Mouse (Mus musculus) MEL (cell line): Measurements from ENCODE around the gene Clec4n. TPM values are rescaled to one million over a fixed set of nuclear protein-coding genes. Genes with fewer than 3 reads are reported as not detected.

Experiments
- DNase-seq: peaks from one replicate; pipeline ENCODE4 v3.0.0; 2011; ENCODE audit warnings: low read depth, low spot score
- H3K27ac ChIP-seq: 2 replicates; pipeline ENCODE4 v1.5.1; 2012; ENCODE audit warnings: low read depth, mild to moderate bottlenecking, control low read depth, low read length, moderate library complexity; ENCODE audit not compliant: control insufficient read depth
- H3K27me3 ChIP-seq, 2 experiments: fragments of 150-350 bp in 1 of 2; sonication (generic) in 1 of 2; 2 replicates each; pipeline ENCODE4 v1.6.1; 2012; ENCODE audit warnings: low read length in 2 of 2, mild to moderate bottlenecking in 2 of 2, improper control_type of control experiment in 1 of 2, moderate library complexity in 1 of 2; ENCODE audit not compliant: insufficient read depth in 2 of 2, control insufficient read depth in 1 of 2
- H3K36me3 ChIP-seq, 2 experiments: 2 replicates each; pipeline ENCODE4 v1.6.1; 2012 to 2014; ENCODE audit warnings: low read length in 2 of 2, improper control_type of control experiment in 1 of 2, inconsistent platforms in 1 of 2, mild to moderate bottlenecking in 1 of 2; ENCODE audit not compliant: insufficient read depth in 2 of 2, control insufficient read depth in 1 of 2
- H3K4me1 ChIP-seq, 2 experiments: fragments of 150-350 bp in 1 of 2; sonication (generic) in 1 of 2; 2 replicates each; pipeline ENCODE4 v1.6.1; 2012; ENCODE audit warnings: low read length in 2 of 2, improper control_type of control experiment in 1 of 2, mild to moderate bottlenecking in 1 of 2; ENCODE audit not compliant: insufficient read depth in 2 of 2, control insufficient read depth in 1 of 2
- H3K4me3 ChIP-seq, 2 experiments: fragments of 150-350 bp in 1 of 2; sonication (generic) in 1 of 2; 2 replicates each; pipeline ENCODE4 v1.5.1; 2012; ENCODE audit warnings: low read depth in 2 of 2, low read length in 2 of 2, mild to moderate bottlenecking in 2 of 2, moderate library complexity in 2 of 2, control low read depth in 1 of 2, improper control_type of control experiment in 1 of 2; ENCODE audit not compliant: control insufficient read depth in 1 of 2, insufficient read depth in 1 of 2
- H3K79me2 ChIP-seq: 2 replicates; pipeline ENCODE4 v1.6.1; 2012; ENCODE audit warnings: mild to moderate bottlenecking, low read length, moderate library complexity; ENCODE audit not compliant: control insufficient read depth, poor library complexity, insufficient read depth
- H3K9ac ChIP-seq: 2 replicates; pipeline ENCODE4 v1.6.1; 2012; ENCODE audit warnings: low read depth, mild to moderate bottlenecking, control low read depth, low read length, moderate library complexity; ENCODE audit not compliant: control insufficient read depth, poor library complexity, severe bottlenecking
- H3K9me3 ChIP-seq: fragments of 150-350 bp; sonication (generic); replicated peaks from 2 replicates; pipeline ENCODE4 v1.6.1; 2012; ENCODE audit warnings: mild to moderate bottlenecking, low read length, improper control_type of control experiment, moderate library complexity; ENCODE audit not compliant: insufficient read depth
- GATA1 ChIP-seq: IDR thresholded peaks from 2 replicates; pipeline ENCODE4 v1.6.1; 2011; ENCODE audit warnings: low read depth, low read length, improper control_type of control experiment
- HCFC1 ChIP-seq: IDR thresholded peaks from 2 replicates; pipeline ENCODE4 v1.6.1; 2012; ENCODE audit warnings: low read depth, mild to moderate bottlenecking, inconsistent platforms, low read length, improper control_type of control experiment, moderate library complexity
- KAT2A ChIP-seq: conservative IDR thresholded peaks from 2 replicates; pipeline ENCODE4 v1.6.1; 2012; ENCODE audit warnings: low read depth, low read length, improper control_type of control experiment, inconsistent platforms
- MAFK ChIP-seq: IDR thresholded peaks from 2 replicates; pipeline ENCODE4 v1.6.1; 2011; ENCODE audit warnings: low read depth, mild to moderate bottlenecking, low read length, improper control_type of control experiment, borderline replicate concordance
- MAX ChIP-seq: IDR thresholded peaks from 2 replicates; pipeline ENCODE4 v1.6.1; 2011; ENCODE audit warnings: low read length, improper control_type of control experiment
- MEF2A ChIP-seq: IDR thresholded peaks from 2 replicates; pipeline ENCODE4 v1.6.1; 2014; ENCODE audit warnings: low read depth, mild to moderate bottlenecking, inconsistent platforms, low read length, improper control_type of control experiment; ENCODE audit not compliant: poor library complexity, insufficient replicate concordance, severe bottlenecking; ENCODE audit errors: extremely low read depth
- MXI1 ChIP-seq: IDR thresholded peaks from 2 replicates; pipeline ENCODE4 v1.6.1; 2011; ENCODE audit warnings: mild to moderate bottlenecking, low read depth, low read length, improper control_type of control experiment
- NRF1 ChIP-seq: IDR thresholded peaks from 2 replicates; pipeline ENCODE4 v1.6.1; 2014; ENCODE audit warnings: low read depth, mild to moderate bottlenecking, inconsistent platforms, low read length, improper control_type of control experiment, moderate library complexity; ENCODE audit not compliant: poor library complexity, insufficient read depth, severe bottlenecking
- POLR2AphosphoS5 ChIP-seq: IDR thresholded peaks from 2 replicates; pipeline ENCODE4 v1.6.1; 2012; ENCODE audit warnings: low read depth, borderline replicate concordance, mild to moderate bottlenecking, inconsistent platforms, low read length, moderate library complexity, mixed read lengths
- TAL1 ChIP-seq: IDR thresholded peaks from 2 replicates; pipeline ENCODE4 v1.6.1; 2012; ENCODE audit warnings: mild to moderate bottlenecking, inconsistent platforms, low read length, moderate library complexity, mixed read lengths
- TBP ChIP-seq: IDR thresholded peaks from 2 replicates; pipeline ENCODE4 v1.8.0; 2011; ENCODE audit warnings: low read depth, low read length, improper control_type of control experiment
- TCF12 ChIP-seq: IDR thresholded peaks from 2 replicates; pipeline ENCODE4 v1.6.1; 2014; ENCODE audit warnings: low read depth, mild to moderate bottlenecking, inconsistent platforms, low read length, improper control_type of control experiment, moderate library complexity
- UBTF ChIP-seq: IDR thresholded peaks from 2 replicates; pipeline ENCODE4 v1.6.1; 2012; ENCODE audit warnings: low read depth, mild to moderate bottlenecking, inconsistent platforms, low read length, improper control_type of control experiment, moderate library complexity, borderline replicate concordance; ENCODE audit not compliant: insufficient read depth
- USF2 ChIP-seq, 2 experiments: IDR thresholded peaks; 2 replicates each; pipeline ENCODE4 v1.6.1; 2011 to 2012; ENCODE audit warnings: improper control_type of control experiment in 2 of 2, low read length in 2 of 2, borderline replicate concordance in 1 of 2, inconsistent platforms in 1 of 2, low read depth in 1 of 2, mild to moderate bottlenecking in 1 of 2; ENCODE audit not compliant: insufficient read depth in 1 of 2
- polyA plus RNA-seq, 2 experiments: library from polyadenylated mRNA; stranded (reverse) in 1 of 2; unstranded in 1 of 2; fragments of >175 nt in 1 of 2; fragments of >200 nt in 1 of 2; gene quantifications; 2 replicates each; pipeline versions ENCODE4 v1.2.1 to v1.2.4; 2012; ENCODE audit warnings: low replicate concordance in 2 of 2, low read depth in 1 of 2; ENCODE audit not compliant: insufficient read length in 2 of 2, insufficient read depth in 1 of 2, missing spikeins in 1 of 2
- total RNA-seq: library from RNA; depleted of rRNA; stranded (reverse); fragments of 300-350 nt; gene quantifications from 2 replicates; pipeline ENCODE4 v1.2.3, GENCODE M21; 2012

Clec4n gene
- total and polyA plus RNA-seq, 3 experiments: not detected

DNA sequence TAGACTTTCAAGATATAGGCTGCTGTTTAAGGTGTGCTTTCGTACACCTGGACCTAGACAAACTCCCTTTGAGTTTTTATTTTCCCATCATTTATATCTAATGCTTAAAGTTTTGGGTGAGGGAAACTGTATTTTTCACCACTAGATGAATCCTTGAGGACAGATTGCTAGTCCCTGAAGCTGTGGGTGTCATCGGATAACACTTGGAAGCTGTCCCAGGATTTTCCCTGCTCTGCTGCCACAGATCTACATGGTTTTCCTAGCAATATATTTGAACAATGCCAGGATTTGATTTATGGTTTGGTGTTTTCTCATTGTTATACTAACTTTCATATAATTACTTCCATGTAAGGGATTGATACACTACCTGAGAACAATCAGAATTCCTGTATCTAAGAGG, 49.8 kb downstream of the Clec4n start:
- no peak overlapping the region for H3K4me3 ChIP-seq
- H3K9me3 ChIP-seq: no peaks in the 10 kb centered on the region
- no peaks in the 10 kb centered on the region for H3K4me1 ChIP-seq
- H3K9ac ChIP-seq: no peak overlapping the region
- H3K27ac ChIP-seq: no peak overlapping the region
- H3K36me3 ChIP-seq: no peaks in the 10 kb centered on the region
- TF ChIP-seq MXI1 (no peak), MAX (no peak), GATA1 (no peak), MAFK (no peak), UBTF (no peak), USF2 (IDR thresholded peaks at IDR 0.05; ENCODE audit: borderline replicate concordance in 1 of 2, insufficient read depth in 1 of 2, low read depth in 1 of 2, low read length in 2 of 2) (no peak), NRF1 (no peak), TCF12 (no peak), MEF2A (no peak), POLR2AphosphoS5 (no peak), KAT2A (no peak), TBP (no peak)
- no peaks in the 10 kb centered on the region for H3K27me3 ChIP-seq
- DNase-seq: no peak
- no peaks in the 10 kb centered on the region for H3K79me2 ChIP-seq

DNA sequence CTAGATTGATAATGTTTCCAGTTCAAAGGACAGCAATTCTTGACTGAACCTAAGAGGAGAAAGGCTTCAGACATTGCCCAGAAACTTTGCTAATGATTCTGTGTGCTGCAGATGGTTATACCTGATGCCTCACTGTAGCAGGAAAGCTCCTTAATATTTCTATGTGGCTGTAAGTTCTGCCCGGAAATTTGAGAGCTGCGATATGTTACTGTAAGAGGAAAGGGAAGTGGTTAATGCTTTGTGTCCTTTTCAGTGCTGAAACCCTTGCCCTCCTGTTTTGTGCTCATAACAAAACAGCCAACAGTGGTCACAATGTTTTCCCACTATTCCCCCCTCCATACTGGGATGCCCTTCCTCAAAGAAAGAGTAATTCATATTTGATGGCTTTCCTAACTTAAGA, 56.7 kb downstream of the Clec4n start:
- Histone ChIP-seq H3K9ac (no peak overlapping the region), H3K36me3 (peaks cover 0 to 15% of the 10 kb centered on the region in 2 experiments; a peak in 2 of 4 replicates), H3K9me3 (no peaks in the 10 kb centered on the region), H3K4me3 (no peak overlapping the region), H3K27ac (no peak overlapping the region), H3K79me2 (no peaks in the 10 kb centered on the region), H3K4me1 (peaks cover 5 to 10% of the 10 kb centered on the region in 2 experiments; a peak in 3 of 4 replicates), H3K27me3 (no peaks in the 10 kb centered on the region)
- TF ChIP-seq TAL1 (no peak), TBP (no peak), HCFC1 (no peak)
- no peak for DNase-seq
